Mouse (Mus musculus): Measurements from ENCODE around the gene Add2.

- TF ChIP-seq CTCF (IDR thresholded peaks at IDR 0.05; ENCODE audit: extremely low read depth, insufficient read depth, low read length) (peak; percentile 58), POLR2A (IDR thresholded peaks at IDR 0.05; ENCODE audit: extremely low read depth, insufficient read depth, low read length) (no peak)
These were observed 113.3 kb downstream of the Add2 start for GRCm38 (mm10) chr6:86141820-86142219.

All from cortical plate, adult 2 months (tissue).